Mouse (Mus musculus): ENCODE data around the gene Serpinb6a.

Gene Serpinb6a

GRCm38 (mm10) chr13:34002058-34003006 lies at the start of gene Serpinb6a, which contains the start of gene Ripk1:
Serpinb6a (minus strand) TSS chr13:34002794.
Ripk1 (plus strand) TSS chr13:34002363.
- peak; percentile 94 for DNase-seq (ENCODE audit: low spot score)

GRCm38 (mm10) chr13:34051692-34052091 lies 49.1 kb upstream of the Serpinb6a start:
- DNase-seq (ENCODE audit: low spot score): no peak

- peak; percentile 25 for DNase-seq (ENCODE audit: low spot score)
Observed at GRCm38 (mm10) chr13:34050479-34050878, 47.9 kb upstream of the Serpinb6a start.

GRCm38 (mm10) chr13:34047526-34047925 lies 44.9 kb upstream of the Serpinb6a start:
- peak; percentile 11 for DNase-seq (ENCODE audit: low spot score)

GRCm38 (mm10) chr13:34046421-34047012 lies 43.9 kb upstream of the Serpinb6a start:
- peak; percentile 84 for DNase-seq (ENCODE audit: low spot score)

- peak; percentile 28 for DNase-seq (ENCODE audit: low spot score)
Observed at GRCm38 (mm10) chr13:34045511-34046249, 43.1 kb upstream of the Serpinb6a start.

- no peak for DNase-seq (ENCODE audit: low spot score)
Observed at GRCm38 (mm10) chr13:34043716-34044393, 41.3 kb upstream of the Serpinb6a start.

- no peak for DNase-seq (ENCODE audit: low spot score)
Observed at GRCm38 (mm10) chr13:34040091-34040490, 37.5 kb upstream of the Serpinb6a start.

- DNase-seq (ENCODE audit: low spot score): no peak
Observed at GRCm38 (mm10) chr13:34038901-34039341, 36.3 kb upstream of the Serpinb6a start.

GRCm38 (mm10) chr13:34038056-34038432 lies 35.5 kb upstream of the Serpinb6a start:
- DNase-seq (ENCODE audit: low spot score): no peak

GRCm38 (mm10) chr13:34037172-34038055 lies 34.8 kb upstream of the Serpinb6a start, which contains the start of gene Bphl:
Bphl (plus strand) TSS chr13:34037597.
- peak; percentile 93 for DNase-seq (ENCODE audit: low spot score)

GRCm38 (mm10) chr13:34036726-34037125 lies 34.1 kb upstream of the Serpinb6a start:
- no peak for DNase-seq (ENCODE audit: low spot score)

GRCm38 (mm10) chr13:34035424-34035823 lies 32.8 kb upstream of the Serpinb6a start:
- no peak for DNase-seq (ENCODE audit: low spot score)

GRCm38 (mm10) chr13:34032041-34032440 lies 29.4 kb upstream of the Serpinb6a start:
- no peak for DNase-seq (ENCODE audit: low spot score)

GRCm38 (mm10) chr13:34021998-34022397 lies 19.4 kb upstream of the Serpinb6a start:
- DNase-seq (ENCODE audit: low spot score): no peak

GRCm38 (mm10) chr13:34018521-34018920 lies 15.9 kb upstream of the Serpinb6a start:
- DNase-seq (ENCODE audit: low spot score): no peak

- no peak for DNase-seq (ENCODE audit: low spot score)
Observed at GRCm38 (mm10) chr13:34016927-34017569, 14.5 kb upstream of the Serpinb6a start.

GRCm38 (mm10) chr13:34007234-34007633 lies 4.6 kb upstream of the Serpinb6a start:
- DNase-seq (ENCODE audit: low spot score): no peak

GRCm38 (mm10) chr13:34003058-34003457 lies 464 bp upstream of the Serpinb6a start:
- no peak for DNase-seq (ENCODE audit: low spot score)

GRCm38 (mm10) chr13:33995197-33995596 lies 7.4 kb downstream of the Serpinb6a start:
- peak; percentile 83 for DNase-seq (ENCODE audit: low spot score)

Data from testis, postnatal 10 days (tissue).